Mouse (Mus musculus) adrenal gland, adult 2 months (tissue): ENCODE data around the gene Dpf2. TPM values are rescaled to one million over a fixed set of nuclear protein-coding genes. Genes with fewer than 3 reads are reported as not detected.
A peak's percentile ranks its signal among the peaks of the same experiment; 100 is the strongest.

Experiments
- DNase-seq: peaks from one replicate; pipeline ENCODE4 v3.0.0; 2021
- polyA plus RNA-seq: library from polyadenylated mRNA; depleted of rRNA; stranded (reverse); fragments of >200 nt; gene quantifications from 2 replicates; pipeline ENCODE4 v1.2.3, GENCODE M21; 2012; rRNA removed
- total RNA-seq, 2 experiments: library from RNA; stranded (reverse); gene quantifications; 2 replicates each; pipeline ENCODE4 v1.2.3; 2021

The Dpf2 gene
- total and polyA plus RNA-seq, 3 experiments: 56.3 to 125 (median 90.6) TPM

DNA sequence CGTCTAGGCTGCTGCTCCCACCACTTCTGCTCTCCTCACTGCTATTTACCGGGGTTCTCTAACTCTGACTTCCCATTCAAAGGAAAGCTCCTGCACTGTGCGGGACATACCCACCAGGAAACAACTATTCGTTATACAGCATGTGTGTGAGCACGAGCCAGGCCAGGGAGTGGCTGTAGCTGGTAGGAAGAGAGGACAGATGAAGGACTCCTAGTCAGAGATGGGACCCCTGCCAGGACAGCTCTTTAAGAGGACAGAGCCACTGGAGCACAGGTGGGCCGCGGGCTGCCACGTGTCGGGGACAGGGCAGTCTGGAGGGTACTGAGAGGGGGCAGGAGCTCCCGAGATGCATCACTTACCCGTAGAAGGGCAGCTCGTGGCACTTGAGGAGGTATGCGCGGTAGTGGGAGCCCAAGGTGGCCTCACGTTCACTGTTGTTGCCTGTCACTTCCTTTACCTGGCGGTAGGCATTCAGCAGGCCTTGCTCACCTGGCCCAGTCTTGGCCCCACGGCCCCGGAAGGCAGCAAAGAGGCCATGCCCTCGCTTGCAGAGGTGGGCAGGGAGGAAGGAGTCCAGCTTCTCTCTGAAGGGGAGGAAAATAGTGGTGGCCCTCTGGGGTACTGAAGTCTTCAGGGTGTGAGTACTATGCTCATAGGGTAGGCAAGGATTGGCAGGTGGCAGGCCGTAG, 48.0 kb downstream of the Dpf2 start:
- no peak for DNase-seq

DNA sequence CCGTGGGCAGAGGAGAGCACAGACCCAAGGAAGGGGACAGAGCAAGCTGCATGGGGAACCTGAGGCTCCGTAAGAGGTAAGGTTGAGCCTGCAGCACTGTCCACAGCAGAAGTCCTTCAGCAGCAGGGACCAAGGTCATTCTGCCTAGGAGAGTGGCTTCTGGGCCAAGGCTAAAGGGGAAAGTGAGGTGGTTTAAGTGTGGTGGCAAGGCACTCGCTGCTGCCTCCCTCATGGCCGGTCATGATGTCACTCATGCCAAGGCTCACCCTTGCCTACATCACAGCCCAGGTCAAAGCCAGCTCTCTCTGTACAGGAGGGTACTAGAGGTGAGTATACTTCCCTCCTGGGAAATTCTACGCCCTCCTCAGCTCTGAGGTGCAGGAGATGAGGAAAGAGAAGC, 49.0 kb downstream of the Dpf2 start:
- DNase-seq: peak; percentile 65

DNA sequence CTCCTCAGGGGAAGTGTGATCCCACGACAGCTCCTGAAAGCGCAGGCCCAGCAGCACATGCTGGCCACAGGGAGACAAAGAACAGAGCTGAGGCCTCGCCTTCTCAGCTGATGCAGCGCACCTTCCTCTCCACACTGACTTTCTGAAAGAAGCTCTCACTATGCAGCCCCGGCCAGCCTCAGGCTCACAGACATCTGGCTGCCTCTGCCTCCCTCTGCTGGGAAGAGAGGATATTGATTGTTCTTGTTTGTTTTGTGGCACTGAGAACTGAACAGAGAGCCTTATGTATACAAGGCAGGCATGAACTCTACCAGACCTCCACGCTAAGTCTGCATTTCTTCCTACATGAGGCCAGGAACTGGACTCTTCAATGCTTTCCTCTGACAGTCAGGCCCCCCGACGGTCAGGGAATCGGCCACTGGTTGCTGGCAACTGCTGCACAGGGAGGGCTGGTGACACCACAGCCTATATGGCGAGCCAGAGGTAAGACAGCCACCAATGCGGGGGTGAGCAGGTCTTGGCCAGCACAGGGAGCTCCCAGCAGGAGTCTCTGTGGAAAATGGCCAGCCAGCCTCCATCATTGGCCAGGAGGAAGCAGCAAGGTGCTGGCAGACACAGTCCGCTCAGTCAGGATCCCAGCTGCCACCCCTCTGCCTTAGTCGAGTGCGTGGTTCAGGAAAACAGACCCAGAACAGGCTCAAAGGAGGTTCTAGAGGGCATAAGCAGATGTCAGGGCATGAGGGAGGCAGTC, 50.3 kb downstream of the Dpf2 start:
- DNase-seq: no peak

DNA sequence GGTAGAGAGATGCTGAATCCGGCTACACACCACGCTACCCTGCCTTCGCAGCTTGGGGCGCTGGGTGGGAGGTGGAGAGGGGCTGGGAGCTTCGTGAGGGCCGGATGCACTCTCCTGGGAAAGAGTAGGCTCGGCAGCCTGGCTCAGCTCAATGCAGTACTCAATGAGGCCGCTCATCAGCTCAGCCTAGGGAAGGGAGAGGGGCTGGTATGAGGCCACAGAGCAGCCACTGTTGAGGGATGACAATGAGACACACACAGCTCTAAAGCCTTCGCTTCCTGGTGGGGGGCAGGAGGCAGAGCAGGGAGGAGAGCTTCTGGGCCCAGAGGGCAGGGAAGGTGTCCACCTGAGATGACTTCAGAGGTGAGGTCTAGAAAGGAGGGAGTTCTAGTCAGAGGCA, 56.2 kb downstream of the Dpf2 start:
- no peak for DNase-seq

DNA sequence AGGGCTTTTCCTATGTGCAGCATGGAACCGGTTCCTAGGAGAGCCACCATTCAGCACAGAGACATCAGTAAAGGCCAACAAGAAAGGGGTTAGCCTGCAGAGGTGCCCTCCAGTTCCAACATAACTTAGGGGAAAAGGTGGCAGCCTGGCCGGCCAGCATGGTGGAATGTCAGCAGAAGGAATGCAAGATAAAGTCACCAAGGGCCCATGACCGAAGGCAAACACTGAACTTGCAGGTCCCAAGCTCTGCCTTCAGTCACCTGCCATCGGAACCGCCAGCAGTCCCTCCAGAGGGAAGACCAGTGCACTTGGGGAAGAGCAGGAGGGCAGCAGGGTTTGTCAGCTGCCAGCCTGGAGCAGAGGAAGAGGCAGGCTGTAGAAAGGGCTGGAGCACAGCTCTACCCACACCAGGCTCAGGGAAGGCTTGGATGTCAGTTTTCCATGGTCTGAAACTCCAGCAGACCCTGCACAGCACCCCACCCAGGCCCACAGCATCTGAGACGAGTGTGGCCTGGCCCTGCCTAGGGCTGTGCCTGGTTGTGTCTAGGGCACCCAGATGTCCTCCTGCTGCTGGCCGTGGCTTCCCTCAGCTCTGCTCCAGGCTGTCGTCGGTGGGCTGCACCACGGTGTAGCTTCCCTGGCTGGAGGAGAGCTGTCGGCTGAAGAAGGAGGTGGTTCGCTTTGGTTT, 60.6 kb downstream of the Dpf2 start:
- no peak for DNase-seq

DNA sequence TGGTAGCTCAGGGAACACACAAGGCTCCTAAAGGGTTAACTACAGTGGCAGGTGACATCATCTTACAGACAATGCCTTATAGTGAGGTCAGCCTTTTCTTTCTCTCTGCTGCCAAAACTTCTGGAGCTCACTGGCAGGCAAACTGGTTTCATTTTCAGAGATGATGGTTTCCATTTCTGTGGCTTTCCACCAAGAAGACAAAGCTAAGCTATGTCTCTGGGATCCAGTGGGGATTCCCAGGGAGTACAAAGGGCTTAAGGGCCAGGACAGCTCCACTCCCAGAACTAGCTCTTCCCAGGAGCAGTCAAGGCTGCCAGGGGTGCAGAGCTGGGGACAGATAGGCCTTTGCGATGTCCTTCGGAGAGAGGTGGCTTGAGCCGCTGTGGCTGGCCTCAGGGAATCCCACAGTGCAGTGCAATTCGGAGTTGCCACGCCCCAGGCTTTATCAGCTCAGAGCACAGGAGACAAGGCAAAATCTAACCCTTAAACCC, 61.3 kb downstream of the Dpf2 start:
- peak; percentile 67 for DNase-seq

DNA sequence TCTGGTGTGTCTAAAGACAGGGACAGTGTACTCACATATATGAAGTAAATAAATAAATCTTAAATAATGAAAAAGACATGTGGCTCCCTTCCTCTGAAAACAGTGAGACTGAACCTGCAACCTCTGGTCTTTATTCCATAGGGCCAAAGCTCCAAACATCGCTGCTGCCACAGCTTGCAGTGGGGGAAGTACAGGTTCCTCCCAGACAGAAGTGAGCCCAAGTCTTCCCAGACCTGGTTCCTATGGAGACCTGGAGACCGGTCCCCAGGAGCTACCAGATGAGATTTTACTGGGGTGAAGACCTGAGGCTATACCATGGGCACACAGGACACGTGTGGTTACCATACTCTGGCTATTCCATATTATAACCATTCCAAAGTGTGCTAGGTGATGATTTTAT, 62.0 kb downstream of the Dpf2 start:
- DNase-seq: no peak

DNA sequence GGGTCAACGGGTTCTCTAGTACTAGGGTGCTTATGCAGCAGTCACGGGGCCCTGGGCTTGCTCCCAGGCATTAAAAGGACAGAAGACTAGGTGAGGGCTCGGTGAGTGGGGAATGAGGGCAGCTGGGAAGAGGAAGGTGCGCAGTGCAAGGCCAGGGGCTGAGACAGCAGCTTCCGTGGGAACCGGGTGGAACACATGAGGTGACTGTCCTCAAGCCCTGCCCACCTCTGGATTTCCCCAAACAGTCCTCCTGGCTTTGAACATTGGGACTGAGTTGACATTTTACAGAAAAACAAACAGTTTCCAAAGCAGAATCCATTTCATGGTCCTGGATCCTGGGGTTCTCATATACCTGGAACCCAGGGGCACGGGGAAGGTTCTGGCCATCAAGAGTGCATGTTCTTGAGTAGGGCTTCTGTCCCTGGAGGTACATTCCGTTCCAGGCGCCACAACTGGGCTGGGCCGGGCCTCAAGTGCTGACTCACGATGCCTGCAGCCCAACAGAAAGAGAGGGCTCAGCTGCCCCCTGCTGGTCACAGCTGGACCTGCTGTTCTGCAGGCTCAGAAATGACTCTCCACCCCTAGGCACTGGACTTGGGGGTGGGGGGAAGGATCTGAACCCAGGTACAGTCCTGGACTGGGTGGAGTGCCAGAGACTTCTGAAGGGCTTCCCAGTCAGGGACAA, 62.8 kb downstream of the Dpf2 start:
- peak; percentile 95 for DNase-seq

DNA sequence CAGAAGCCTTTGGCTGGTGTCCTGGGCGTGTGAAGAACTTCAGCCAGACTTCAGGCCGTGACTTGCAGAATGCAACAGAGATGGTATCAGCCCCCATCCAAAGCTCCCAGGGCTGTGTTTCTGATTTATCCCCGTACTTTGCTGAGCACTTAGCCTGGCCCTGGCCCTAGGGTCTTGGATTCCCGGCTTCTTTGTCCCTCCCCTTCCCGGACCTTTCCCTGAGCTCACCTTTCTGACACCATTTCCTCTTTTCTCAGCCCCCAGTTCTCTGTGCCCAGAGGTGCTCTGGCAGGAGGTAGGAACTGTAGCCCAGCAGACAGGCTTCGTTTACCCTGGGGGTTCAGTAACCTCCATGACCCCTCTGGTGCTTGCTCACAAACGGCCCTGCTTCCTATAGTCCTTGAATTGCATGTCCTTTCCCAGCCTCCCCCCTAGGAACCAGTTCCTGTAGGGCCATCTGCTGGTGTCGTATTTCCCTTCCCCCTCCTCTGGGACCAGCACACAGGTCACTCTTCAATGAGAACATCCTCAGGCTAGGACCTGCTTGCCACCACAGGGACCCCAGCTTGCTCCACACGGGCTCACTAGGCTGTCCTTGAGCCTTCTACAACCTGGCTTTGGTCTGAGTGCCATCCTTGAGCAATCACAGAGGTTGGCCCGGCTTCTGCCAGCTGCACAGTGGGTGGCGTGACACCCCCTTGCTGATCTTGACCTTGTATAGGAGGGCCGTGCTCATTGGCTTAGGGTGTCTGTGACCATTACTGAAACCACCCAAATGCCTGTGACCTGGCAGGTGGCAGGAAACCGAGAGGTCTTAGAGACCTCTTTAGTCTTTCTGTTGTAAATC, 63.8 kb downstream of the Dpf2 start:
- DNase-seq: peak; percentile 88

DNA sequence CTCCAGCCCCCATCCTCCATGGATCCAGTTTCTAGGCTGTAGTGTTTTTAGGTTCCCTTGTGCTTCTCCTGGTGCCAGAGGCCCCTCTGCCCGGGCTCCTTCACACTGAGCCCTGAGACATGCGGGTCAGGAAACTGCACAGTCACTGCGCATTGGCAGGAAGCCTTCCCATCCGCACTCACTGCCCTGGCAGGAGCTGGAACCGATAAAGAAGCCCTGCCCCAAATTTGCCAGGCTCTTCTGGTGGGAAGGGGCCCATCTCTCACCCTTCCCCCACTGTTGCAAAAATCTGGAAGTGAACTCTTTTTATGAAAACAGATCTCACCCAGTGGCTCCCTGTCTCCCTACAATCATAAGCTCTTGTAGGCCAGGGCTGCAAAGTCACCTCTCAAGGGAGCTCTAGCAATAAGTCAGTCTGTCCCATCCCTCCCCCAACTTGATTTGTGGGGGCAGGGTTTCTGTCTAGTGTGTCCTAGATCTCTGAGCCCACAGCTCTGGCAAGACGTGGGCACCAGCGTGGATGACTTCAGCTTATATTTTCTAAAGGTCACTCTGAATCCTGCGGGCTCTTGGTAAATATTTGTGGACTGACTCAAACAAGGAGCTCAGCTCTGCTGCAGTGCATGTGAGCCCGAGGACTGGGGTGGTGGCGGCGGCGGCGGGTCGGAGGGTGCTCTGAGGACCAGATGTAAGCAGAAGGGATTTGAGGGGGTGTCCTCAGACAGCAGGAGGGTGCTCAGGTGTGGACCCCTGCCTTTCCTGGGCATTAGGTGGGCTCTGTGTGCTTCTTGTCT, 64.6 kb downstream of the Dpf2 start:
- peak; percentile 92 for DNase-seq

DNA sequence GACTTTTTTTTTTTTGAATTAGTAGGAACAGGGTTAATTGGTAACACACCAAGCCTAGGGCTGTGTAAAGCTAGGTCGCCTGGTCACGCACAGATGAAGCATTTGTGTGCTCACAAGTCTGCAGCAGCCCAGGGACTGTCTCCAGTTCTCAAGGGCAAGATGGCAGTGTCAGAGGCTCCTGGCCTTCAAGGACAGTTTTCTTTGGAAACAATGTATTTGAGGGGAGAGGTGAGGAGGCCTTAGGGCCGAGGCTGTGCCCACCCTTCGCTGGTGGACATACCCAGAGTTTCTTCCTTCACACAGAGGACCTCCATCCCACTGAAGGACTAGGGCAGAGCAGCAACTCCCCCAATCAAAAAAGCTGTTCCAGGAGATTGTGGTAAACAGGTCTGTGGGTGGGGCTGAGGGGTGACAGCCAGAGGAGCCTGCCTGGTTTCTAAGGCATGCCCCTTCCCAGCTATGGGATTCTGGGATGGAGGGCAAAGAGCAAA, 65.5 kb downstream of the Dpf2 start:
- DNase-seq: peak; percentile 56

DNA sequence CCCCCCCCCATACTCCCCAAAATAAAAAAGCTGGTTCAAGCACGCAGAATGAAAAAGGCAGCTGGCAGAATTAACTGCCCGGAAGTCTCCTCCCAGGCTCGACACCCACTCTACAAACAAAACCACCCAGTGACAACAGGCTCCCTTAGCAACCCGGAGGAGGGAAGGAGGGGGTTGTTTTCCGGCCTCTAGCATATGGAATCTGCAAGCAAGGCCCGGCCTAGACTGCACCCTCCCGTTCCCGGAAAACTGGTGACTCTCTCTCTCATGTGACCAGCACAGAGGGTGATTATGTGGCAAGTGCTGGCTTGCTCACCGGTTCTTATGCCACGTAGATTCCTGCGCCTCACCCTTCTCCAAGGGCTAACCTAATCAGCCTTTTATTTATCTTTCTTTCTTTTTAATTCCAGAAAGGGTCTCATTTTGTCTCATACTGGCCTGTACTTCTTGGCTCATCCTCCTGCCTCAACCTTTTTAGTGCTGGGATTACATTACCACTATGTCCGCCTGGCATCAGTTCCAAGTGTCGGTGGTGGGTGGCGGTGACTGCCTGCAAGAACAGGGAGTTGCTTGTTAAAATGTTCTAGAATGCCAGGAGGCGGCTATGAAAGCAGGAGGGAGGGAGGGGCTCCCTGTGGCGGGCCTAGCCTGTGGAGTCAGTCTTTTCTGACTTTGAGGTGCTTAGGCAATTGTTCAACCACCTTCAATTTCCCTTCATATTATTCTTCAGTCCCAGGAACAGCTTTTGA, 66.1 kb downstream of the Dpf2 start:
- DNase-seq: peak; percentile 92

Other genes starting within 250 kb of the Dpf2 start
Only the 30 nearest of the 31 such genes appear.
- gene Map3k11, start 224.3 kb downstream of the Dpf2 start, total RNA-seq: 10 to 100 TPM; 42.6 to 44.2 TPM
- 102 and 104 TPM in 2 replicates for gene Map3k11, start 224.3 kb downstream of the Dpf2 start, polyA plus RNA-seq
- 10 to 100 TPM; 88.9 to 90.8 TPM for gene Pcnx3, start 224.1 kb downstream of the Dpf2 start, total RNA-seq
- 330 and 358 TPM in 2 replicates for gene Pcnx3, start 224.1 kb downstream of the Dpf2 start, polyA plus RNA-seq
- gene Kcnk7, start 208.6 kb downstream of the Dpf2 start, total RNA-seq: not detected
- gene Kcnk7, start 208.6 kb downstream of the Dpf2 start, polyA plus RNA-seq: not detected in 2 replicates
- 10 to 100 TPM; 30.3 to 31.6 TPM for gene Ehbp1l1, start 186.7 kb downstream of the Dpf2 start, total RNA-seq
- 47.6 and 49.2 TPM in 2 replicates for gene Ehbp1l1, start 186.7 kb downstream of the Dpf2 start, polyA plus RNA-seq
- 10 to 100 TPM; 58.1 to 68.4 TPM for gene Fam89b, start 183.4 kb downstream of the Dpf2 start, total RNA-seq
- 443 and 466 TPM in 2 replicates for gene Fam89b, start 183.4 kb downstream of the Dpf2 start, polyA plus RNA-seq
- 100 to 1,000 TPM; 174 to 246 TPM for gene Ltbp3, start 172.1 kb downstream of the Dpf2 start, total RNA-seq
- gene Ltbp3, start 172.1 kb downstream of the Dpf2 start, polyA plus RNA-seq: 737 and 768 TPM in 2 replicates
- 100 to 1,000 TPM; 106 to 109 TPM for gene Scyl1, start 141.6 kb downstream of the Dpf2 start, total RNA-seq
- 119 and 125 TPM in 2 replicates for gene Scyl1, start 141.6 kb downstream of the Dpf2 start, polyA plus RNA-seq
- gene Frmd8, start 37.7 kb downstream of the Dpf2 start, total RNA-seq: 10 to 100 TPM; 41.2 to 51.4 TPM
- gene Frmd8, start 37.7 kb downstream of the Dpf2 start, polyA plus RNA-seq: 27.8 and 36.4 TPM in 2 replicates
- 10 to 100 TPM; 15.5 to 36.2 TPM for gene Slc25a45, start 35.2 kb downstream of the Dpf2 start, total RNA-seq
- 42.4 and 44.6 TPM in 2 replicates for gene Slc25a45, start 35.2 kb downstream of the Dpf2 start, polyA plus RNA-seq
- gene Tigd3, start 18.9 kb downstream of the Dpf2 start, total RNA-seq: 1 to 10 TPM; 1.0 to 1.1 TPM
- 0.48 and 0.53 TPM in 2 replicates for gene Tigd3, start 18.9 kb downstream of the Dpf2 start, polyA plus RNA-seq
- 1 to 10 TPM; 5.5 to 8.0 TPM for gene Cdc42ep2, start 11.8 kb upstream of the Dpf2 start, total RNA-seq
- gene Cdc42ep2, start 11.8 kb upstream of the Dpf2 start, polyA plus RNA-seq: 5.6 and 5.9 TPM in 2 replicates
- gene Pola2, start 51.2 kb upstream of the Dpf2 start, total RNA-seq: 10 to 100 TPM; 15.9 to 20.4 TPM
- gene Pola2, start 51.2 kb upstream of the Dpf2 start, polyA plus RNA-seq: 36.0 and 41.0 TPM in 2 replicates
- gene Slc22a20, start 73.1 kb upstream of the Dpf2 start, total RNA-seq: not detected
- gene Slc22a20, start 73.1 kb upstream of the Dpf2 start, polyA plus RNA-seq: not detected in 2 replicates
- gene Capn1, start 102.9 kb upstream of the Dpf2 start, total RNA-seq: 10 to 100 TPM; 34.9 to 42.1 TPM
- gene Capn1, start 102.9 kb upstream of the Dpf2 start, polyA plus RNA-seq: 34.8 and 37.9 TPM in 2 replicates
- 10 to 100 TPM; 54.1 to 71.3 TPM for gene Syvn1, start 133.6 kb upstream of the Dpf2 start, total RNA-seq
- 87.3 and 114 TPM in 2 replicates for gene Syvn1, start 133.6 kb upstream of the Dpf2 start, polyA plus RNA-seq
- 10 to 100 TPM; 64.8 to 67.5 TPM for gene Mrpl49, start 144.8 kb upstream of the Dpf2 start, total RNA-seq
- 15.8 and 17.0 TPM in 2 replicates for gene Mrpl49, start 144.8 kb upstream of the Dpf2 start, polyA plus RNA-seq
- 1,000 to 10,000 TPM; 1,141 to 1,229 TPM for gene Fau, start 144.8 kb upstream of the Dpf2 start, total RNA-seq
- gene Fau, start 144.8 kb upstream of the Dpf2 start, polyA plus RNA-seq: 984 and 1,350 TPM in 2 replicates
- 10 to 100 TPM; 24.7 to 37.5 TPM for gene Znhit2, start 148.2 kb upstream of the Dpf2 start, total RNA-seq
- gene Znhit2, start 148.2 kb upstream of the Dpf2 start, polyA plus RNA-seq: 134 and 152 TPM in 2 replicates
- 10 to 100 TPM; 22.0 to 48.3 TPM for gene Tm7sf2, start 155.4 kb upstream of the Dpf2 start, total RNA-seq
- 91.9 and 126 TPM in 2 replicates for gene Tm7sf2, start 155.4 kb upstream of the Dpf2 start, polyA plus RNA-seq
- 10 to 100 TPM; 57.1 to 60.0 TPM for gene Vps51, start 164.2 kb upstream of the Dpf2 start, total RNA-seq
- gene Vps51, start 164.2 kb upstream of the Dpf2 start, polyA plus RNA-seq: 64.4 and 66.3 TPM in 2 replicates
- gene Tmem262, start 167.0 kb upstream of the Dpf2 start, total RNA-seq: not detected
- gene Tmem262, start 167.0 kb upstream of the Dpf2 start, polyA plus RNA-seq: 1.0 TPM in 1 of 2 replicates, not detected in the other
- gene Gm28374, start 169.2 kb upstream of the Dpf2 start, total RNA-seq: not detected
- gene Gm28374, start 169.2 kb upstream of the Dpf2 start, polyA plus RNA-seq: 0.38 and 0.64 TPM in 2 replicates
- 10 to 100 TPM; 38.9 to 43.5 TPM for gene Zfpl1, start 171.9 kb upstream of the Dpf2 start, total RNA-seq
- 91.2 and 122 TPM in 2 replicates for gene Zfpl1, start 171.9 kb upstream of the Dpf2 start, polyA plus RNA-seq
- gene Cdca5, start 172.0 kb upstream of the Dpf2 start, total RNA-seq: under 1 TPM; 0.73 to 0.98 TPM
- 0.32 and 0.80 TPM in 2 replicates for gene Cdca5, start 172.0 kb upstream of the Dpf2 start, polyA plus RNA-seq
- gene AC131692.1, start 181.4 kb upstream of the Dpf2 start, total RNA-seq: not detected
- not detected in 2 replicates for gene AC131692.1, start 181.4 kb upstream of the Dpf2 start, polyA plus RNA-seq
- not detected for gene Naaladl1, start 192.8 kb upstream of the Dpf2 start, total RNA-seq
- 0.09 and 0.13 TPM in 2 replicates for gene Naaladl1, start 192.8 kb upstream of the Dpf2 start, polyA plus RNA-seq
- gene Sac3d1, start 205.6 kb upstream of the Dpf2 start, total RNA-seq: 10 to 100 TPM; 15.7 to 16.5 TPM
- gene Sac3d1, start 205.6 kb upstream of the Dpf2 start, polyA plus RNA-seq: 92.6 and 97.2 TPM in 2 replicates
- gene Snx15, start 215.3 kb upstream of the Dpf2 start, total RNA-seq: 10 to 100 TPM; 27.0 to 28.2 TPM
- gene Snx15, start 215.3 kb upstream of the Dpf2 start, polyA plus RNA-seq: 76.8 and 81.1 TPM in 2 replicates
- gene Batf2, start 228.0 kb upstream of the Dpf2 start, total RNA-seq: 1 to 10 TPM; 1.8 to 2.6 TPM
- 5.0 and 6.6 TPM in 2 replicates for gene Batf2, start 228.0 kb upstream of the Dpf2 start, polyA plus RNA-seq
- gene Arl2, start 228.5 kb upstream of the Dpf2 start, total RNA-seq: 10 to 100 TPM; 84.1 to 96.5 TPM
- 313 and 329 TPM in 2 replicates for gene Arl2, start 228.5 kb upstream of the Dpf2 start, polyA plus RNA-seq